Mouse (Mus musculus): Measurements from ENCODE around the gene Sema3b.
A peak's percentile ranks its signal among the peaks of the same experiment; 100 is the strongest.

The Sema3b gene

DNA sequence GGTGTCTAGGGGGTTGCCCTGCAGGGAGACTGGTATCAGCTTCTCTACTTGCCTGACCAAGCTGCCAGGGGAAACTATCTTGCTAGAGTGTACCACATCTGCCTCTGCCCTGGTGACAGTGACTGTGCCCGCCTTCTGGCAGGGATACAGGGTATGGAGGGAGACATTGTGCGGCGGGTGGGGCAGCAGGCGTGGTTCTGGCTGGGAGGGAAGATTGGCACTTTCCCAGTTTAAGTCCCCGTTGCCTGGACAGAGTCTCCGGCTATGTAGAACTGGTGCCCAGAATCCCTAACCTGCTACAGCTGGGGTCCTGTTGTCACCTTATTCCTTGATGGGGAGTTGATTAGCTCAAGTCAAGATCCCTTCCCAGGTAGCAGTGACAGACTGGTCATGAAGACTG is 23.4 kb upstream of the Sema3b start:
- peak; percentile 47 to 71 for DNase-seq

DNA sequence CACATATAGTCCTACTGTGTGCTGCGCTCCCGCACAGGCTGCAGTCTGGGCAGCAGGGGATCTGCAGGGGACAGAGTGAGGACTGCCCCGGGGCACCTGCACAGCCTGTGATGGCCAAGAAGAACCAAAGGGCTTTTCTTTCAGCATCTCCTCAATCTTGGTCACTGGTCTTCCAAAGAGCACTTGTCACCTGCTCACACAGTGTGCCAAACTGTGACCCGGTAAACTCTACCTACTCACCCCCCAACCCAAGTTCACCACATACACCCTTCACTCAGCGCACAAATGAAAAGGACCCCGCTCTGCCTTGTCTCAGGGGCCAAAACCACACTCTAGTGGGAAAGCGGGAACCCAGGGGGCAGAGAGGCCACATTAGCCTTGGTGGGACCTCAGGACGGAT is 22.8 kb upstream of the Sema3b start:
- DNase-seq = no peak

DNA sequence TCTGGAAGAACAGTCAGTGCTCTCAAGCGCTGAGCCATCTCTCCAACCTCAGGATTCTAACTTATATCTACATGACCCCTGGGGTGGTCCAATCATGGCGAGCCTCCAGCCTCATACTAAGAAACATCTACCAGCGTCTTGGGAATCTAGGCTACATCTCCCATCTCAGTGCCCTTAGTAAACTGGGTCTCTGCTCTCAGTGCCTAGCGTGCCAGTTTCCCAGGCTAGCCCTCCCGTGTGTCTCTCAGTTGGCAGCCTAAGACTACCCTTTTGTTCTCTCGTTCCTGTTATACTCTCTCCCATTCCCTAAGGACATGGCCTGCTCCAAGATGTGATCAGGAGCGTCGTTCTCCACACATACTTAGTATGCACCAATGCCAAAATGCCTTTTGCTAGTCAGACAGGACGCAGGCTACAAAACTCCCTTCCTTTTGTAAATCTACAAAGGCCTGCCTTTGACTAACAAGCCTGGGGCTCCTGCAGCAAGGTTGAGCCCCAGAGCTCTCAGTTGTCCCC is 22.3 kb upstream of the Sema3b start:
- DNase-seq = no peak

DNA sequence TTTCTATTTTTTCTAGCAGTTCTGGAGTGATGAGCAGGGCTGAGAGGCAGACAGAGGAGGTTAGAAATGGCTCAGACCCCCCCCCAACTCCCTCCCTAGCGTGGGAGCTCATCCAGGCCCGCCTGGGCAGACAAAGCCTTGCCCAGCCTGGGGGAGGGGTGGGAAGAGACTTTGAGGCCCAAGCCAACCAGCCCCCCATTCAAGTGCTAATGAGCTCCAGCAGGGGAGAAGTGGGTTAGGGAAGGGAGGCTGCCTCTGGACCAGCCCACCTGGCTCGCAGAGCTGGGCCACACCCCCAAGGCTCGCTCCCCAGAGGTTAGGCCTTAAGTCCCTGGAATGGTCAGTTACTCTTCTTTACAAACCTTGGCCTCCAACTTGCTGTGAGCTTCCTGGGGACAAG is 21.5 kb upstream of the Sema3b start:
- DNase-seq = peak in 1 of 2 experiments; percentile 46

DNA sequence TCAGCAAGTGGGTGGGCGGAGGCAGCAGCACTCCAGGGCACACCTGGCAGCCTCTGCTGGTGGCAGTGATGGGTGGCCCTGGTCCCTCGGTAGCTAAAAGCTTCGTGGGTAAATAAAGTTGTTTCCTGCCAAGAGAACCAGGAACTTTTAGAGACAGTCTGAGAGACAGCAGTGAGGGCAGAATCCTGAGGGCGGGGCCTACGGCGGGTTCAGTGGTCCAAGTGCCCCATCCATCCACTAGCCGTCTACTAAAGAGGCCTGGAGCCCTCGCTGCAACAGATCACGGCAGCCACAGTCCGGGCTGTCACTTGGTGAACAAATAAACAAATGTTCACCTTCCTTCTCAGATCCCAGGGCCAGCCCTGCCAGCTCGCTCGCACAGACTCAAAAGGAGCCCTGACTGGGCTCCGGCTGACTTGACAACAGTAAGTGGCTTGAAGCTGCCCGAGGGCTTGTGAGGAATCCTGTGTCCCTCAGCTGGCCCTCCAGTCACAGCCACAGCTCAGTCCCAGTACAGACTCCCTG is 20.9 kb upstream of the Sema3b start:
- DNase-seq = peak in 1 of 2 experiments; percentile 64

DNA sequence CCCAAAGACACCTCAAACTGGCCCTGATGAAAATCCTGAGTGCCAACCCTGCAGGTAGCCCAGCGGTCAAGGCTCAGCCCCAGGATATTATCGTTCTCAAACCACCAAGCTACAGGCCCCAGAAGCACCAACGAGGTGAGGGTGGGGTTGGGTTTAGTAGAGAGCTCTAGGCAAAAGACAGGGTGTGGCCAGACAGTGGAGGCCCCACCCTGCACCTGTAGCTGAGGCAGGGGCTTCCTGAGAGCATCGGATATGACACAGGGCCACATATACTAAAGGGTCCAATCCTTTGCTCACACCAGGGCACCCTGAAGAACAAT is 20.3 kb upstream of the Sema3b start:
- DNase-seq = no peak

DNA sequence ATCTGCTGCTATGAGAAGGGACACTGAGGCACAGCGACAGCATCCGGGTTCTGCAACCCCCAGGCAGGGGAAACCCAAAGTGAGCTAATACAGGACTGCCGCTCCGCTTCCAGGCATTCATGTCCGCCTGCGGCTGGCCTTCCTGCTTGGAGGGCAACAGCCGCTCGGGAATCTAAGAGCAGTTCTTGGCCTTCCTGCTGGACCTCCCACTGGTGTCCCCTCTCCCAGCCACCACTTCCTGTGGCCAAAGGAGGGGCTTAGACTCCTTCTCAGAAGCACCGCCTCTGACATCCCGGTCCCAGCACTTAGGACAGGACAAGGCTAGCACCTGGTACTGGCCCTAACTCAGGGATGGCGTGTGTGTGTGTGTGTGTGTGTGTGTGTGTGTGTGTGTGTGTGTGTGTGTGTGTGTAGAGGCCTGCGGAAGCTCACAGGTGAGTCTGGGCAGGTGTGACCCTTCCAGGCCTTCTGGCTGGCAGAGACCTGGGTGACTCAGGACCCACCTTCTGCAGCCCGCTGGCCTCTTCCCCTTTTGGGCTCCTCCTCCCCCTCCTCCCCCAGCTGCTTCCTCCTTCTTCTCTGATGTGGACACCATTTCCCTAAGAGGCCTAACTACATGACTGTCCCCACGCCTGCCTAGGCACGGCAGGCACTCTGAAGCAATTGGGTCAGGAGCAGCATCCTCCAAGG is 19.8 kb upstream of the Sema3b start:
- DNase-seq = peak; percentile 71 to 89

DNA sequence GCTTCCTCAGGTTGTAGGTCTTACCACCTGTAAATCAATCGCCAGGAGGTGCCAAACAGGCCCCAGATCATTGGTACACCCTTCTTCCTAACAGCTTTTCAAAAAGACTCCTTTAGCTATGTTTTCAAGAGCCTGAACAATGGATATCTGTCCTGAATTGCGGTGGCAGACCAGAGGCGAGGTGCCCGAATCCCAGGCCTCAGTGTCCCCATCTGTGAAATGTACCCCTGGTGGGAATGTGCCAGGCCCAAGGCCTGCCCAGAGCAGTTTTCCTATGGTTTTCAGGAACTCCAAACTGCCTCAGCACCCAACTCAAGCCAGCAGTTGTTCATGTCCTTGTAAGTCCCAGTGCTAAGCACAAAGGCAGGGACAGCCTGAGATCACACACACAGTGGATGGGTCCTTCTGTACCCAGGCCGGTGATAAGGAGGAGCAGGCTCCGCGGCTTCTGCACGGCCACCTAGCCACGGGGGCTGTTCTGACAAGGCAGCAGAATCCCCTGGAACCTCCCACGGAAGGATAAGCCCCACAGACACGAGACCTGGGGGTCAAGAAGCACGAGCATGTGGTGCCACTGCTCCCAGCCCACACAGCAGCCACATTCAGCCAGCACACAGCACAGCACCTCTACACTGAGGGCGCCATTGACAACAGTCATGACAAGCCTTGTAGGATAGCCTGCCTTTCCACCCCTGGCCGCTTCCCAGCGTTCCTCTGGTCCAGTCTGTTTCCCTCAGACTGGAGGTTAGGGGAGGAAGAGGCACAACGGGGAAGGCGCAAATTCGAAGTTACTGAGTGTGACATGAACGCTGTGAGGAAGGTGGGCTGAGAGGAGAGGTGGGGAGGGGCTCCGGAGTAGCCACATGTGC is 18.6 kb upstream of the Sema3b start:
- no peak for DNase-seq

DNA sequence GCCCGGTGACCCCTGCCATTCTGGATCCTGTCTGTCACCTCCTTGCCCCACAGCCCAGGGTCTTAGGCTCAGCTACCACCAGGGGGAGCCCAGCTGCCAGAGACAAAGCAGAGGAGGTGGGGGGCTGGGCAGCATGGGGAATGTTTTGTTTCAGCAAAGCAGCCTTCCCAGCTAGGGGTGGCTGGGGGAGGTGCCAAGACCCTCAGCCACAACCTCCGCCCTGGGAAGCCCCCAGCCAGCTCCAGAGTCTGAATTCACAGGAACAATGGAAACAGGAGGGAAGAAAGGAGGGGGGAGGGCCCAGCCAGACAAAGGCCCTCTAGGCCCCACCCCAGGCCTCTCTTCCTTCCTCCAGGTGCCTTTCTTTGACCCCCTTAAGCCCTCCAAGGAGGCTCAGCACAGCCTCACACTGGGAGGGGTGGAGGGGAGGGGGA is 17.8 kb upstream of the Sema3b start:
- DNase-seq = peak; percentile 91 to 93

DNA sequence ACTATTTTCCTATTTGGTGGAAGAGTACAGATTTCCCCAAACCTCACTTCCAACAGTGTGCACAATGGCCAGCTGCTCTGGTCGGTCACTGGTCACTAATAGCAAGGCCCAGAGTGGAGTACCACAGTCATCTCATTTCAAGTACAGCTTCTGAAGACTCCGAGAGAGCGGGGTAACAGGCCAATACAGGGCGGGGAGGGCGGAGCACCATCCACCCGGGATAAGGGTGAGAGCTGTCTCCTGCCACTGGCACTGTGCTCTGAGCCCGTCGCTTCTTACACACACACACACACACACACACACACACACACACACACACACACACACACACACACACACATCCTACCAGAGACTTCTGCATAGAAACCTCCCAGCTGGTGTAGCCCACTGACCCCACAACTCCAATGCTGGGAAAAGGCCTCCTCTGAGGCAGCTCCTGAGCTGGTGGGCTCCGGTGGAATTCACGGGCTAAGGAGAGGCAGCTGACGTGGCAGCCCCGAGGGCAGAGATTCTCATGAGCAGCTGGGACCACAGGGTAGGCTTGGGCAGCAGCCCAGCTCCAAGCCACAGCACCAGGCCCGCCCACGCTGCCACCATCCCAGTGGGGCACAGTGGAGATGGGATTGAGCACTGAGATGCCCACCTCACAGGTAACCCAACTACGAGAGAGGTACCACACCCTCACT is 17.3 kb upstream of the Sema3b start:
- no peak for DNase-seq

DNA sequence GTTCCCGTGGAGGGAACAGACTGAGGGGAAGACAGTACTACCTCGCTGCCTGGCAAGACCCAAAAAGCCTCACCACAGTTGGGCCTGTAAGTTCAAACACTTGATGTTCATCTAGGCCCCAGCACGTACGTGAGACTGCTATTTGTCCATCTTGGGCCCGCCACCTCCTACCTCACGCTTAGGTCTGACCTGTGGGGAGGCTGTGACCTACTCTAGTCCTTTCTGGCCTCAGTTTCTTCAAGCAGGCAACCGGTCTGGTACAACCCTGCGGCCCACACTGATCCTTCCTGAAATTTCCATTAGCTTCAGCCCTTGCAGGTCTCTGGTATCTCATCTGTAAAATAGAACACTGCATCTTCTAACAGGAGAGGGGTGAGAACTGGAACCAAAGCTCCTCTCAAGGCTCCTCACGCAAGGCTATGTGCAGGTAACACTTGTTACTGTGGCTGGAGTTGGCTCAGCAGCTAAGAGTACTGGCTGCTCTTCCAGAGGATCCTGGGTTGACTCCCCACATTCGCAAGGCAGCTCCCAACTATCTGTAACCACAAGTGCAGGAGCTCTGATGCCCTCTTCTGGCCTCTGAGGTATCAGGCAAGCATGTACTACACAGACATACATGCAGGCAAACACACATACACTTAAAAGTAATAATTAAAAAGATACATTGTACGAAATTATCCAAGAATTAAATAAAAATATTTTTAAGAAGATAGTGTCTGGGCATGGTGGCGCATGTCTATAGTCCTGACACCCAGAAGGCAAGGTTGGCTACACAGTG is 16.5 kb upstream of the Sema3b start:
- DNase-seq = no peak

DNA sequence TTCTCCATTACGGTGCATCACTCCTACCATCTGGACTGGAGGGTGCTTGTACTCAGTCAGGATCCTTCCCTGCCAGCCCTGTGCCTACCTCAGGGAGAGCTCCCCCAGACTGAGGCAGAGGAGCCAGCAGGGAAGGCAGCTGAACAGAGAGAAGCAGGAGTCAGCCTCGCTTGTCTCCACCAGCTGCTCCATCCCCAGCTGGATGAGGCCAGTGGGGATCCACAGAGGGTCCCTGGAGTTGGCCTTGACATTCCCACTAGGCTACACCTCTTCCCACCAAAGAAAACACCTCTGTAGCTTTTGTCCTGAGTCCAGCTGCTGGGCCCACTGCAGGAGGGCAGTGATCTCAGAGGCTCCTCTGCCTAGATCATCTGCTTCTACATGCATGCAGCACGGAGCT is 15.9 kb upstream of the Sema3b start:
- no peak for DNase-seq

DNA sequence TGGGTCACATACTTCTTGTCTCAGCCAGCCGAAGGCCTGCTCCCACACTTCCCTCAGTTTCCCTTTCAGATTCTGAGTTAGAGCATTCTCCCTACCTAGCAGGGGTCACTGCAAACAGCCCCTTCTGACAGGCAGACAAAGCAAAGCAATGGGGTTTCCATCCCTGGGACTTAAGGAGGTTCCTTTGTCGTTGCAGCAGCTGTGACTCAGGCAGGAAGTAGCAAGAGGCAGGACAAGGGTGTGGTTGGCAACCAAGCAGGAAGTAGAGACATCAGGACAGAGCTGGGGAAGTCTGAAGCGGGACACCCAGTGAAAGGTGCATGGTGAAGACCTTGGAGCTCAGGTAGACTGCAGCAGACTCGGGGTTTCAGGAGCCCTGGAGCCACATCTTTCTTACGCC is 15.5 kb upstream of the Sema3b start:
- DNase-seq = peak; percentile 47 to 78

DNA sequence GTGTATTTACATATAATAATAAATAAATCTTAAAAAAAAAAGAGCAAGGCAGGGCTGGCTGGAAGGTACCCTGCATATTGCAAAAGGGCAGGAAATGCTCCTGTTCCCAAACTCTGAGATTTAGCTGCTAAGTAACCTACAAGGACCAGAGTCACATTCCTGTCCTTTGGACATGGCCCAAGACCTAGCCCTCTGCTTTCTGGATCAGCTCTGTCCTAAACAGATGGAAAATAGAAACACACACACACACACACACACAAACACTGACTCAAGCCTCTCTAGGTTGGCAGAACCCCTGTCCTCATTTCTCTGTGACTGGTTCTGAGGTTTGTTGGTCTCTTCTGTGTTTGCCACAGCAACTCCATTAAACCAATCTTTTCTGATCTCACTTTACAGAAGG is 11.9 kb upstream of the Sema3b start:
- DNase-seq = peak; percentile 64 to 70

DNA sequence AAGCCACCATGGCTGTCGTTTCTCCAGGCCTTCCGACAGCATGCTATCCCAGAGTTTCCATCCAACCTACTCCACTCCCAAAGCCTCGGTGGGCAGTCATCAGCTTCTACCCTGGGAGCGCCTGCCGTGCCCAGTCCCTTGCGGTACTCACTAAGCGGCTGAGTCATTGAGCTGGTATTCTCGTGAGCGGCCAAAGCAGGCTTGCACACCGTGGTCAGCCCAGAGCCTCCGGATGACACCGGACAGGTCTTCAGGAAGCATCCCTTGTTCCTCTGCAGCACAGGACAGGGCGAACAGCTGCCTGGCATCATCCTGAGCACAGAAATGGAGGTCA is 10.5 kb upstream of the Sema3b start:
- no peak for DNase-seq

DNA sequence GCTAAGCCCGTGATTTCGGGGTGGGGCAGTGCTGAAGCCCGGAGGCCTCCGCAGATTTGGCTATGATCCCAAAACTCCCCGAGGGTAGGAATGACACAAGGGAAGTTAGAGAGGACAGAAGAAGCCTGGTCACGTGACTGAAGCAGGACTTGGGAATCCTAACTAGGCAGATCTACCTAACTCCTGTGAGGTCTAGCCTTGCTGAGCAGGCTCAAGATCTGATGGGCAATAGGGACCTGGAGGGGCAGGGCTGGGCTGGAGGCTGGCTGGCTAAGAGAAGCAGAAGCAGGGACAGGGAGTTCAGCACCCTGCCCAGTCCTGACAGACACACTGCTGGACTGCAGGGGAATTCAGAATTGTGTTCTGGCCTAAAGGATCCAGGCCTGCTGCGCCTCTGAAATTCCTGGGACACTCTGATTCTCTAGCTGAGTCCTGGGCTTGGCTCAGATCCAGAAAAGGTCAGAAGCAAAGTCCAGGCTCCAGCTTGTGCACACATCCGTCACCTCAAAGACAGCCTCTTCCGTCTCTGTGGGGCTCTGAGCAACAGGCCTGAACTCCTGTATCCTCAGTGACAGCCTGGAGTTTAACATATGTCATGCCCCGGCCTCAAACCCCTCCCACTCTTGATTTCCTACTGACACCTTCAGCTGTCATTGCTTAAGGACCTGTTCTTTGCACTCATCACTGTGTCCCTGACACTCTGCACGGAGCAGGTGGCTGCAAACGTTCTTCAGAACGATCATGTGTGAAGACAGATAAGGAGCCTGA is 9.9 kb upstream of the Sema3b start:
- DNase-seq = peak; percentile 90 to 93

DNA sequence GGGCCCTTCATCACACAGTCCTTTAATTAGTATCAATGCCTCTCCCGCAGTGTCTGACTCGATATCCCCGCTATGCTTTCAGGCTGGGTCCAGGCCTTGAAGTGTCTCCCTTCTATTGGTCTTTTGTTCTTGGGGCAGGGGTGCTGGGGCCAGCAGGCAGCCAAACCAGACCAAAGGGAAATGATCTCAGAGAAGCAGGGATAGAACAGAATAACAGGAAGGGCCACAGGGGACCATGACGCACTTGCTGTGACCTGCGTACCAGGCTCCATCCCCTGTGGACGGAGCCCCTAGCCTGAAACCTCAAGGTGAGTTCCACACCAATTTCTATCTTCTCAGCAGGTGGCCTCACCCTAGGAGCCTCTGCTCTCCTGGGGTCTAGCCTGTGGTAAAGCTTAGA is 9.1 kb upstream of the Sema3b start:
- no peak for DNase-seq

DNA sequence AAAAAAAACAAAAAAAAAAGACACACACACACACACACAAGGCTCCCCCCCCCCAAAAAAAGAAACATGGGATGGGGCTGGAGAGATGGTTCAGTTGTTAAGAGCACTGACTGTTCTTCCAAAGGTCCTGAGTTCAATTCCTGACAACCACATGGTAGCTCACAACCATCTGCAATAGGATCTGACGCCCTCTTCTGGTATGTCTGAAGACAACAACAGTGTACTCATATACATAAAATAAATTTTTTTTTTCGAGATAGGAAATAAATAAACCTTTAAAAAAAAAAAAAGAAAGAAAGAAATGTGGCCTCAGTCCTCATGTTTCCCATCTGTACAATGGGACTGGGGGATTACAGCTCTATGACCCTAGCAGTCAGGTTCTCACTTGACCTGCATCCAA is 8.4 kb upstream of the Sema3b start:
- no peak for DNase-seq

DNA sequence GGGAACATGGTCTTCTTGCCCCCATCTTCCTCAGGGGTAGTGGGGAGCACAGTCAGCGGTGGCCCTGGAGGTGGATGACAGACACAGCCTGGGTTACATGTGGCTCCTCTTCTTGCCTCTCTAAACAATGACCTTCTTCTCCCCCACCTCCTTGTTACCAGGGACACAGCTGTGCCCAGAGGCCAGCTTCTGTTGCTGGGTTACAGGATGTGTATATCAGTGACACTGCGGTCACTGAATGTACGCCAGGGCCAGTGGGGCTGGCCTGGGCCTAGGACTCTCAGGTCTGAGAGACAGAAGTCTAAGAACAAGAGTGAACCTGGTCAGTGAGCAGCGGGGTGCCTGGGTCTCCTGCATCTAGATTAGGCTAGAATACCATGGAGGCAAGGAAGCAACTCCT is 6.0 kb upstream of the Sema3b start:
- no peak for DNase-seq

DNA sequence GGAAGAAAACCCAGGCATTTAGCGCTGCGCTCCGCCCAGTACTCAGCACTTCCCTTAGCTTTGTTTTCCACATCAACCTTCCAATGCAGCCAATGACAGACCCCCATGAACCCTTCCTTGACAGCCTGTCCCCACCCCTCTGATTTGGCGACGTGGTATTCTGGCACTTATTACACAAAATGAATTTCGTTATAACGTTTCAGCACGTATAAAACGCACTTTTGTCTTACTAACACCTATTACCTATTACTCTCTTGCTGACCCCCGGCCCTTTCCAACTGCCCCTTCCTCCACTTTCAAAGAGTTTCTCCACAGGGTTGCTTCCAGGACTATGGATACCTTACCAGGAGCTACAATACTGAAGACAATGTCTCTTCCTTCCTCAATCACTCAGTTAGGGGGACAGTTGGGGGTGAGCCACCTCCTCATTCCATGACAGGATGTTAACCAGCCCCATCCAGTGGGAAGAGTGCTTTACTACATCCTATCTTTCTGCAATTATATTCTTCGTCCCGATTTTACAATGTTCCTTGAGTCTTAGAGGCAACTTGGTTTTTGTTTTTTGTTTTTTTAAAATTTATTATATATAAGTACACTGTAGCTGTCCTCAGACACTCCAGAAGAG is 4.0 kb upstream of the Sema3b start:
- DNase-seq = no peak

DNA sequence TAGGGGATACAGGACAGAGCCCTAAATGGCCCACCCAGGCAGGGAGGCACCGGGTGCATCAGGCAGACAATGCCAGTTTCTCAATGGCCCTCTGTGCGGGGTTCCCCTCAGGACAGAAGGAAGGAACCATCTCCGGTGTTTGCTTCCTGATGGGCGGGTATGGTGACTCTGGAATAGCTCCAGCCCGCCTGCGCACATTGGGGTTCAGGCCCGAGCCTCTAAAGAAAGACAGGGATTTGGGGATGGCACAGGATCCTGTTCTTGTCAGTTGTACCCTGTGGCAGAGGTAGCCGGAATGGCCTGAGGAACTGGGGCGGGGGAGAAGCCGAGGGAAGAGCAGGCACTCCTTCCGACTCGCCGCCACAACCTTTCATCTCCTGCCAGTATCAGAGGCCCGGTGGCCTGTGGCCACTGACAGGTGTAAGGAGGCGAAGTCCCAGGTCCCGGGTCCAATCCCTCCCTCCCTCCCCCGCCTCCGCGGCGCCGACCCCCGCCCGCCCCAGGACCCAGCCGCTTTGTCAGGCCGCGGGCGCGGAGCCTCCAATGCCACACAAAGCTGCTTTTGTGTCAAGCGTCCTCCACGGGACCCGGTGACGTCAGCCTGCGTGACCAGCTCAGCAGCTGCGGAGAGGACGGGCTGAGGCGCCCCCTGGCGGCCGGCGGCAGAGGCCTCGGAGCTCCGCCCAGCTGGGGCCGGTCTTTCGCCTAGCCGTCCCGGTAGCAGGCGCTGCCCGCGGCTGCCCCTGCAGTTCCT is 3.3 kb upstream of the Sema3b start:
- peak; percentile 99 for DNase-seq

Measured in kidney, postnatal 25 days (tissue).